Mouse (Mus musculus): ENCODE data around the gene Mccc1. TPM values are rescaled to one million over a fixed set of nuclear protein-coding genes. Genes with fewer than 3 reads are reported as not detected.

The Mccc1 gene
- polyA plus RNA-seq, 1 experiment: 12.7 TPM

- no peaks in the 10 kb centered on the region for H3K79me2 ChIP-seq (ENCODE audit: control insufficient read depth, insufficient read depth)
- H3K36me3 ChIP-seq (ENCODE audit: control insufficient read depth, insufficient read depth): no peaks in the 10 kb centered on the region
- TF ChIP-seq CEBPB (IDR thresholded peaks at IDR 0.05; ENCODE audit: insufficient read depth, poor library complexity, severe bottlenecking) (no peak), SRF (IDR thresholded peaks at IDR 0.05; ENCODE audit: control insufficient read depth, insufficient read length, low read depth) (no peak), MYOD1 (IDR thresholded peaks at IDR 0.05; ENCODE audit: control insufficient read depth in 1 of 3, insufficient read length in 2 of 3, low read depth in 2 of 3) (no peak), TCF3 (IDR thresholded peaks at IDR 0.05; ENCODE audit: insufficient read length, low read depth) (no peak)
- H3ac ChIP-seq (ENCODE audit: control insufficient read depth, insufficient read length): no peak overlapping the region
- no peak overlapping the region for H3K4me2 ChIP-seq (ENCODE audit: low read depth)
- H3K27me3 ChIP-seq (ENCODE audit: control insufficient read depth, insufficient read depth, insufficient read length): peaks cover 4% of the 10 kb centered on the region
- no peak overlapping the region for H3K4me3 ChIP-seq
Observed at GRCm38 (mm10) chr3:36008411-36009154, 8.1 kb upstream of the Mccc1 start.

DNA sequence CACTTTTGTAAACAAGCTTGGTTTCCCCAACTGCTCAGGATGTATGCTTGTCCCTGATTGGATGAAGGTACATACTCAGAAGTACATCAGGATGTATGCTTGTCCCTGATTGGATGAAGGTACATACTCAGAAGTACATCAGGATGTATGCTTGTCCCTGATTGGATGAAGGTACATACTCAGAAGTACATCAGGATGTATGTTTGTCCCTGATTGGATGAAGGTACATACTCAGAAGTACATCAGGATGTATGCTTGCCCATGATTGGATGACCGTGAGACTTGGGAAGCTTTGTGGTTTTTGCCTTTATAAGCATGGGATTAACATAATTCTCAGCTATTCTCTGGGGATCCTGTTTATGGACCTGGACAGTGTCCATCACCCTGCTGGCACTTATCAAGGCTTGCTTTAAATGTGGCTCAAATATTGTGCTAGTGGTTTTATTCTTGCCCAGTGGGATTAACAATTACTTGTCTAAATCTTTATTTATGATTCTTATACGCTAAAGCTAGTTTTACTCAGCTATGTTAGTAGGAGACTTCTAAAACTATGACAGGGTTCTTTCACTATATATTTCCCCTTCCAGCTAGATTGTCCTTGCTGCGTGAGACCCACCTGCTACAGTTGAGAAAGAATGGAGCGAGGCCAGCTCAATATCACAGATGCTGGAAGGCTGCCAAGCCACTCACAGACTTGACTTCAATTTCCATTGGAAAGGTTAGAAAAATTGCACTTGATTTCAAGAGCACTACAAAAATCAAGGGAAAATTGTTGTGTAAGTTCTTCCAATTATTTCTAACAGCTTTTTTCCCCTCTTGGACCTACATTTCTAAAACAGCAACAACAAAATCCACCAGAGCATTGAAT, 3.8 kb upstream of the Mccc1 start:
- no peaks in the 10 kb centered on the region for H3K36me3 ChIP-seq (ENCODE audit: control insufficient read depth, insufficient read depth)
- H3K4me2 ChIP-seq (ENCODE audit: low read depth): no peak overlapping the region
- H3K4me3 ChIP-seq: no peak overlapping the region
- peaks cover 4% of the 10 kb centered on the region for H3K27me3 ChIP-seq (ENCODE audit: control insufficient read depth, insufficient read depth, insufficient read length)
- TF ChIP-seq POLR2AphosphoS2 (IDR thresholded peaks at IDR 0.05; ENCODE audit: insufficient read length, low read depth) (no peak), USF1 (IDR thresholded peaks at IDR 0.05; ENCODE audit: low read depth) (no peak), MYOD1 (IDR thresholded peaks at IDR 0.05; ENCODE audit: control insufficient read depth in 1 of 3, insufficient read length in 2 of 3, low read depth in 2 of 3) (no peak), MAX (IDR thresholded peaks at IDR 0.05; ENCODE audit: low read depth) (no peak), TCF12 (IDR thresholded peaks at IDR 0.05; ENCODE audit: insufficient read depth, poor library complexity, severe bottlenecking) (no peak), POLR2A (IDR thresholded peaks at IDR 0.05; ENCODE audit: insufficient read length, low read depth) (no peak), SRF (IDR thresholded peaks at IDR 0.05; ENCODE audit: control insufficient read depth, insufficient read length, low read depth) (no peak), MYOG (IDR thresholded peaks at IDR 0.05; ENCODE audit: control insufficient read depth in 1 of 3, insufficient read depth in 1 of 3, insufficient read length in 2 of 3, low read depth in 2 of 3) (no peak), TCF3 (IDR thresholded peaks at IDR 0.05; ENCODE audit: insufficient read length, low read depth) (no peak), REST (IDR thresholded peaks at IDR 0.05; ENCODE audit: insufficient read depth, insufficient read length) (no peak), E2F4 (IDR thresholded peaks at IDR 0.05; ENCODE audit: insufficient read depth) (no peak), CEBPB (IDR thresholded peaks at IDR 0.05; ENCODE audit: insufficient read depth, poor library complexity, severe bottlenecking) (no peak)
- no peaks in the 10 kb centered on the region for H3K79me2 ChIP-seq (ENCODE audit: control insufficient read depth, insufficient read depth)
- no peak overlapping the region for H3ac ChIP-seq (ENCODE audit: control insufficient read depth, insufficient read length)

- Histone ChIP-seq H3K4me3 (no peak overlapping the region), H3ac (ENCODE audit: control insufficient read depth, insufficient read length) (no peak overlapping the region), H3K27me3 (ENCODE audit: control insufficient read depth, insufficient read depth, insufficient read length) (no peaks in the 10 kb centered on the region), H3K79me2 (ENCODE audit: control insufficient read depth, insufficient read depth) (no peaks in the 10 kb centered on the region), H3K4me2 (ENCODE audit: low read depth) (no peak overlapping the region), H3K36me3 (ENCODE audit: control insufficient read depth, insufficient read depth) (peaks cover under 1% of the 10 kb centered on the region)
- TF ChIP-seq MYOG (IDR thresholded peaks at IDR 0.05; ENCODE audit: control insufficient read depth in 1 of 3, insufficient read depth in 1 of 3, insufficient read length in 2 of 3, low read depth in 2 of 3): no peak
- TF ChIP-seq POLR2AphosphoS2 (IDR thresholded peaks at IDR 0.05; ENCODE audit: insufficient read length, low read depth): no peak
- TF ChIP-seq POLR2A (IDR thresholded peaks at IDR 0.05; ENCODE audit: insufficient read length, low read depth): no peak
- TF ChIP-seq CEBPB (IDR thresholded peaks at IDR 0.05; ENCODE audit: insufficient read depth, poor library complexity, severe bottlenecking): no peak
- no peak for TF ChIP-seq E2F4 (IDR thresholded peaks at IDR 0.05; ENCODE audit: insufficient read depth)
- TF ChIP-seq TCF12 (IDR thresholded peaks at IDR 0.05; ENCODE audit: insufficient read depth, poor library complexity, severe bottlenecking): no peak
- TF ChIP-seq MYOD1 (IDR thresholded peaks at IDR 0.05; ENCODE audit: control insufficient read depth in 1 of 3, insufficient read length in 2 of 3, low read depth in 2 of 3): no peak
- no peak for TF ChIP-seq TCF3 (IDR thresholded peaks at IDR 0.05; ENCODE audit: insufficient read length, low read depth)
- TF ChIP-seq USF1 (IDR thresholded peaks at IDR 0.05; ENCODE audit: low read depth): no peak
- TF ChIP-seq MAX (IDR thresholded peaks at IDR 0.05; ENCODE audit: low read depth): no peak
- no peak for TF ChIP-seq REST (IDR thresholded peaks at IDR 0.05; ENCODE audit: insufficient read depth, insufficient read length)
- no peak for TF ChIP-seq SRF (IDR thresholded peaks at IDR 0.05; ENCODE audit: control insufficient read depth, insufficient read length, low read depth)
Observed at GRCm38 (mm10) chr3:35994552-35995531, 5.6 kb downstream of the Mccc1 start.

DNA sequence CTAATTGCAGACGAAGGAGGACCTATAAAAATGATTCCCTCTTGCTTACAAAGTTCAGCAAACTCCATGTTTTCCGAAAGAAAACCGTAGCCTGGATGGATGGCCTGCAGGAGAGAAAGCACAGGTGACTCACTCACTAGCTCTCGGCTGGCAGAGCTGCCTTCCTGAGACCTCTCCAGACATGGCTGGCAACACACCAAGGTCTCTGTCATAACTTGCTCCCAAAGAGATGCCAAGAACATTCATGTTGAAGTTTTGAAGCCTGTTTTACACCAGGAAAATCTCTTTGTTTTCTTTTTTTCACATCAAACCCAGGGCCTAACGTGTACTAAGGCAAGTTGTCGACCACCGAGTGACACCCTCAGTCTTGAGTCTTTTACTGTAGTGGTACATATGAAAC, 9.8 kb downstream of the Mccc1 start:
- Histone ChIP-seq H3K4me2 (ENCODE audit: low read depth) (no peak overlapping the region), H3ac (ENCODE audit: control insufficient read depth, insufficient read length) (no peak overlapping the region), H3K27me3 (ENCODE audit: control insufficient read depth, insufficient read depth, insufficient read length) (no peaks in the 10 kb centered on the region), H3K4me3 (no peak overlapping the region), H3K79me2 (ENCODE audit: control insufficient read depth, insufficient read depth) (no peaks in the 10 kb centered on the region), H3K36me3 (ENCODE audit: control insufficient read depth, insufficient read depth) (peaks cover 3% of the 10 kb centered on the region)
- TF ChIP-seq MYOG (IDR thresholded peaks at IDR 0.05; ENCODE audit: control insufficient read depth in 1 of 3, insufficient read depth in 1 of 3, insufficient read length in 2 of 3, low read depth in 2 of 3) (no peak), CEBPB (IDR thresholded peaks at IDR 0.05; ENCODE audit: insufficient read depth, poor library complexity, severe bottlenecking) (no peak), POLR2AphosphoS2 (IDR thresholded peaks at IDR 0.05; ENCODE audit: insufficient read length, low read depth) (no peak), MYOD1 (IDR thresholded peaks at IDR 0.05; ENCODE audit: control insufficient read depth in 1 of 3, insufficient read length in 2 of 3, low read depth in 2 of 3) (no peak), USF1 (IDR thresholded peaks at IDR 0.05; ENCODE audit: low read depth) (no peak), E2F4 (IDR thresholded peaks at IDR 0.05; ENCODE audit: insufficient read depth) (no peak), TCF12 (IDR thresholded peaks at IDR 0.05; ENCODE audit: insufficient read depth, poor library complexity, severe bottlenecking) (no peak), TCF3 (IDR thresholded peaks at IDR 0.05; ENCODE audit: insufficient read length, low read depth) (no peak), MAX (IDR thresholded peaks at IDR 0.05; ENCODE audit: low read depth) (no peak), REST (IDR thresholded peaks at IDR 0.05; ENCODE audit: insufficient read depth, insufficient read length) (no peak)
